Mouse (Mus musculus): Measurements from ENCODE around the gene Cds1.
"Not testable (repeated sequence)": the region's sequence is repeated elsewhere in the genome, so short reads cannot be mapped to it uniquely, and the experiment has no call there.

The Cds1 gene

DNA sequence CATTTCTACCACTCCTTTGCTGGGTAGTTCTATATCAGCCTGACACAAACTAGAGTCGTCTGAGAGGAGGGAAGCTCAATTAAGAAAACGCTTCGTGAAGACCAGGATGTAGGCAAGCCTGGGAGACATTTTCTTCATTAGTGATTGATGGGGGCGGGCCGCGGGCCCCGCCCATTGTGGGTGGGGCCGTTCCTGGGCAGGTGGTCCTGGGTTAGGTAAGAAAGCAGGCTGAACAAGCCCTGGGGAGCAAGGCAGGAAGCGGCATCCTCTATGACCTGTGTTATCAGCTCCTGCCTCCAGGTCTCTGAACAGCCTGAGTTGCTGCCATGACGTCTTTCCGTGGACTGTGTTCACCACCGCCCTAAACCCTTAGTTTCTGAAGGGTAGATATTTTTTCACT, 62.5 kb downstream of the Cds1 start:
- no peak for DNase-seq (ENCODE audit: low spot score in 2 of 2)

DNA sequence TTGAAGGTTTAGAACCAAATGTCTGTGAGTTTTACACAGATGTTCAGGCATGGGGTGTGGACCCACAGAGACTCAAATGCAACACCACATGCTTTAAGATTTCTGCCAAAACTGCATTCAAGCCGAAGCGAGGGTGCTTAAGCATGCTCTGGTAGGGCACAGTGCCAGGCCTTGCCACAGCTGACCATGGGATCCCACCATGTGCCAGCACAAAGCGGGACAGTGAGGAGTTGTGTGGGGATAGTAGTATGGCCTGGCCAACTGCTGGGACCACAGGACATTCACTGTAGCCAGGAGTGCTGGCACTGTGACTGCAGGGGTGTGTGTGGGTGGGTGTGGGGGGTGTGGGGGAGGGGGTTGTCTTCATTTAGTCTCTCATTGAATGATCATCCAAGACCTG, 64.0 kb downstream of the Cds1 start:
- DNase-seq (ENCODE audit: low spot score in 2 of 2) = no peak

DNA sequence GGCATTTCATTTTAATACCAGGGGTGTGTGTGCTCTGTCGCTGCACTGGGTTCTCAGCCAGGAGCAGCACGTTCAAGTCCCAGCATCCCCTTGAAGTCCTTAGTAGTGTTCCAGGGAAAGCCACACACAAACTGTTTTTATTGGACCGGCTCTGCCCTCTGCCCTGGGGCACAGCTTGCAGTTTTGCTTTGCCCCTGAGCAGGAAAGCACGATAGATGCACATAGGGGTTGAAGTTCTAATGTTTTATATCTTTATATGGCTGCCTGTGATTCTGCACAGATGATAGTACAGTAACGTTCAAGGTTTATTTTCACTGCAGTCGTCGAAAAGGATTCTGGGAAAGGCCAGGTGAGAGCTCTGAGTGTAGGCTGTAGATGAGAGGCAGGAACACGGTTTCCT, 65.2 kb downstream of the Cds1 start:
- no peak for DNase-seq (ENCODE audit: low spot score in 2 of 2)

DNA sequence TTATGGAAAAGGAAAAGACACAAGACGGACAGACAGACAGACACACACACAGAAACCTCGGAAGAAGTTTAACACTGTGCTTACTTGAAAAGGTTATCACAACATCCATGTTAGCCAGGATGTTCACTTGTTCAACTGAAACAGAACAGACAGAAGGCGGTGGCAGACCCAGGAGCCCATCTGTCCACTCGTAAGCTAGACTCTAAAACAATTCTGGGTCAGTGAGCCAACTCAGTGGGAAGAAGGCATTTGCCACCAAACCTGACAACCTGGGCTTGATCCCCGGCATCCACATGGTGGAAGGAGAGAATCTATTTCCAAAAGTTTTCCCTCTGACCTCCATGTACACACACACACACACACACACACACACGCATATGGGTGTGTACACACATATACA, 67.1 kb downstream of the Cds1 start:
- DNase-seq (ENCODE audit: low spot score in 2 of 2) = no peak

DNA sequence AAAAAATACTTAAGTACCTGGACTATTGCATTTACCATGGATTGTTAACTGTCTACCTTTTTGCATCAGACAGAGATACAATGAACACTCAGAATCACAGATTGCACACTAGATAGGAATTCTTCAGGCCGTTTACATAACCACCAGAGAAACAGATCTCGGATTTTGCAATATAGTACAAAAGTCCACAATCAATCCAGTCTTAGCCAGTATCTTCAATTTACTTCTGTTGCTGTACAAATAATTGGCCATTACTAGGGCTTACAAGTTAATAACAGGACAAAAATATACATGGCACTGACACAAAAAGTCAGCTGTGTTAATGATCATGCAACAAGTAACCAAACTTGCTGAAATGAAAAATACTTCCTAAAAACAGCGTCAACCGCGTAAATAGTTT, 68.1 kb downstream of the Cds1 start:
- DNase-seq (ENCODE audit: low spot score in 2 of 2) = no peak

DNA sequence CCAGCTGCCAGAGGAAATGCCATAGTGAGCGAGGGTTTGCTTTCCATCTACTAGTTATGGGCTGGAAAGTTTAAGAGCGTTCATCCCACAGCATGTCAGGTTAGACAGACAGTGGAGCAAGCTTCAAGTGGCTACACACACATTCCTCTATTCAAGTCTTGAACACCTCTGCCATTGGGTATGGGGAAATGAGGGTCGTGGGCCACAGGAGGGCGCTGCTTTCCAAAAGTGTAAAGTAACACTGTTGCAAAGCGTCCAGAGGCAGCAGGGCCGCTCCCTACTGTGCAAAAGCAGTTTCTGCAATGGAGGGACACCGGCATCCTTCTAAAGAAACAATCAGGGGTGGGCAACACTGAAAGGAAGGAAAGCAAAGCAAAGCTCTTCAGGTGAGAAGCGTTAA, 68.9 kb downstream of the Cds1 start:
- DNase-seq (ENCODE audit: low spot score in 2 of 2) = no peak

DNA sequence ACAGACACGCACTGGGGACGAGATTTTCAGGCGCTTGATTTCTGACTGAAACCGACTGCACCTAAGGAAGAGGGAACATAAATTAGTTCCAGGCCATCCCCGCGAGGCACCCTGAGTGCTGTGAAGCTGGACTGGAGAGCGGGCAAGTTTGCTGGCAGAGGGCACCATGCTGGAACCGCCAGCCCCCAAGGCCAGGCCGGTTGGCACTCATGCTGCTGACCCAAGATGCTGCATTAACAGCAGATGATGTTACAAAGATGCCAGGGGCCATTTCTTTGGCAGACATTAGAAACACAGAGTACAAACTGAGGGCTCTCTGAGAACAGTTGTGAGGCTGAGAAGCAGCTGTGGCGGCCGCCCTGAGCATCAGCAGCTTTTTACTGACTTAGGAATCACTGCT, 71.3 kb downstream of the Cds1 start:
- no peak for DNase-seq (ENCODE audit: low spot score in 2 of 2)

DNA sequence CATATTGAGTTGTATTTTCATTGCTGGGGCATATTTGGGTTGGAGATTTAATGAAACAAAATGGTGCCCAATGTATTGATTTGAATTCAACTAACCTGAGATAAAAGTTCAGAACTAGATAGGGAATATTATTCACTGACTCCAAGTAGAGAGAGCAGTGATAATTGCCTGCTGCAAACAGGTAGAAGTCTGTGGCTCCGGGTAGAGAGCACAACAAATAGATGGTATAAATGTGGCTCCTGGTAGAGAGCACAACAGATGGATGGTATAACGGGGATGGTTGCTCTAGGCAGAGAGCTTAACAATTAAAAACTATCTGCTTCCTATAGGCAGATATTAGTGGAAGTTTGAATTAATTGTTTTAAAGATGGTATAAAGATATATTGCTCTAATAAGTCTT, 72.7 kb downstream of the Cds1 start:
- DNase-seq (ENCODE audit: low spot score in 2 of 2) = not testable (repeated sequence)

DNA sequence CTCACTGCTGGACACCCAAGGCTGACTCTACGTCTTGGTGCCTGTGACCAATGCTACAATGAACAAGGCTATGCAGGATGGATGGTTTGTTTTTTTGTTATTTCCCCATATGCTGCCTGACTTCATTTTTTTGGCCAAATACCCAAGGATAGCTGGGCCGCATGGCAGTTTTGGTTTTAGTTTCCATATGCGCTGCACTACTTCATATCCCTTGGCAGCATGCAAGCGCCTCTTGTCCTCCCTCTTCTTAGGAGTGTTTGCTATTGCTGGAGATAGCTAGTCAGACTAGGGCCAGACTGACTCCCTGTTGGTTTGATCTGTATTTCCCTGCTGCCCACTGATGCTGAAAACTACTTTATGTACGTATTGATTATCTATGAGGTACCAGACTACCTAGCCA, 75.5 kb downstream of the Cds1 start:
- DNase-seq (ENCODE audit: low spot score in 2 of 2) = no peak

DNA sequence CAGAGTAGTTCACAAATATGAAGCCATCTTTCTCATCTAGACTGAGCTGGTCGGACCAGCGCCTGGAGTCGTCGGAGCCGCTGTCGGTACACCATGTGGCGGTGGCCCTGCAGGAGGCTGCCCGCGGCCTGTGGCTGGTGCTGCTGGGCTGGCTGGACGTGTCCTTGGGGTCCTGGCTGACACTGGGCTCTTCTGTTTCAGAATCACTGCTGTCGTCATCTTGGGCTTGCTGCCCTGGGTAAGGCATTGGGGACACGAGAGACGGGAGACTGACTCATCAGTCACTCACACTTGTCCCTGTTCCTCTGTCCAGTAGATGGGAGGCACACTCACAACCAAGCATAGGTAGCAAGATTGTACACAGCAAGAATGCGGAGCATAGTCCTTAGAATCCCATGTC, 80.1 kb downstream of the Cds1 start:
- DNase-seq (ENCODE audit: low spot score in 2 of 2) = no peak

DNA sequence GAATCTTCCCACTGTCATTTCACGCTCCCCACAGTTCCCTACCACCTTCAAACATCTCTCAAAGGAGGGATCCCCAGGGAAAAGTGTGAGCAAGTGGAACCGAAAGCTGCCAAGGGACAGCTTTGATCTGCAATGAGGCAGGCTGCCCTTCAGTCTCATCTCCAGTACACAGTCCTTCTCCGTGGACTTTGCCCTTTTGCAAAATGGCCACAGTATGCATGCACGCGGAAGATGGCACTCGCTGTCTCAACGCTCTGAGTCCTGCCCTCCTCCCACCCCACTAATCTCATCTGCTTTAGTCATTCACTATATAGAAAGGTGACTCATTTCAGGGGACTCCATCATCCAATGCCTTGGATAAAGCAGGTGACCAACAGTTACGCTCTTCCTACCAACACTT, 81.0 kb downstream of the Cds1 start:
- no peak for DNase-seq (ENCODE audit: low spot score in 2 of 2)

DNA sequence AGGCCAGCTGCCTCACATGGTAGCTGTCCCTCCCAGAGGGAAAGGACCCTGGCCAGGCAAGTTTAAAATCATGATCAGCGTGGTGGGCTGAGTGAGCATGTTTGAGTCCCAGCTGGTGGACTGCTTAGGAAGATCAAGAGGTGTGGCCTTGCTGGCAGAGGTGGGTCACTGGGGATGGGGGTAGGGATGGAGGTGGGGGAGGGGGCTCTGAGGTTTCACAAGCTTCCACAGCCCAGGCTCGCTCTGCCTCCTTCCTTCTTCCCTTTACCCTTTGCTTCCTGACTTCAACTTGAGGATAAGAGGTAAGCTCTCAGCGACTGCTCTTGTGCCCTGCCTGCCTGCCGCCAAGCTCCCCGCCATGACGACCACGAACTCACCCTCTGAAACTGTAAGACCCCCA, 82.4 kb downstream of the Cds1 start:
- no peak for DNase-seq (ENCODE audit: low spot score in 2 of 2)

DNA sequence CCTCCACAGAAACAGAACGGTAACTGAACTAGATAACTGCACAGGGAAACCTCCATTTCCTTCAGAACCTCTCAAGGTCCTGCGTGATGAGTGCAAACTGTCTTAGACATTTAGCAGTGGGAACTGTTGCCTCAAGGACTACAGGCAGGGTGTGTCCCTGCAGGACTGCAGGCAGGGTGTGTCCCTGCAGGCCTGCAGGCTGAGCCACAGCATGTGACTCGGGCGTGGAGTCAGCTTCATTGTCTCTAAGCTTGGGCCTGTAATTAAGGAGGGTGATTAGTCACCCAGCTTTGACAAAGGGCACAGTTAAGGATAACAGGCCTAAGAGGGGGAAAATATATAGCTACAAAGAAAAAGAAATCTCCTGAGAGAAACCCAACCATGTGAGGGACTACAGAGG, 82.8 kb downstream of the Cds1 start:
- no peak for DNase-seq (ENCODE audit: low spot score in 2 of 2)

DNA sequence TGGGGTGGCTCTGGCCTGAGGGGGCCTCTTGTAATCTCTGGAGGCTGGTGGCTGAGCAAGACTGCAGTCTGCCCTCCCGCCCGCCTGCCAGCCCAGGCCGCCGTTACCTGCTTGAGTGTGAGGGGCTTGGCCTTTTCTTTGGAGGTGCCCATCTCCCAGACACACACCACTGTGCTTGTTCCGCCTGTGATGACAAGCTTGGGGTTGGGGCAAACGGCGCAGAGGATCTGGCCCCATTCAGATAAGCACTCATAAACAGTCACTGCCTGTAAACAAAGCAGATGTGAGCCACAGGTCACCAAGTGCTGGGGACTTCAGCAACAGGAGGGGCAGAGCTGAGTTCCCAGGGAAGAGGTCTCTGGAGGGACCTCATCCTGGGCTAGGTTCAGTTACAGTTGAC, 86.2 kb downstream of the Cds1 start:
- DNase-seq (ENCODE audit: low spot score in 2 of 2) = no peak

DNA sequence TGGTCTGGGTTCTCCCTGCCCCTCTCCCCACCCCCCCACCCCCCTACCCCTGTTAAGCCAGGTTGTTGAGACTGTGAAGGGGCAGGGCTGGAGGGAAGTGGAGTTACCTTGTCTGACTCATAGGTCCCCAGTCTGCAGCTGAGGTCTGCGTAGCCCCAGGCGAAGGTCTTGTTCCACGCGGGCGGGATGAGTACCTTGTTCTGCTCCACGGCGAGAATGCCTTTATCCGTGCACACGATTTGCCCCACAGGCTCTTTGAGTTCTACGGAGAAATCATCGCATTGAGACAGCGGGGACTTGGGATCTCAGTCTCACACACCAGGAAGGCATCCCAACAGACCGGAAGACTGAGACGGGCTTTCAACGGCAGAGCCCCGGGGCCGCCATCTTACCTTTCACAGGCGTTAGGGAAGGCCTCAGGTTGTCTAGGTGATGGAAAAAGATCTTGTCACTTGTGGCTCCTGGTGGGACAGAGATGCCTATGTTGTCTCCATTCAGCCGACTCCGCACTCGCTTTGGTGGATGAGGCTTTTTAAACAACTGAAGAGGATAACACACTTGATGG, 87.3 kb downstream of the Cds1 start:
- no peak for DNase-seq (ENCODE audit: low spot score in 2 of 2)

DNA sequence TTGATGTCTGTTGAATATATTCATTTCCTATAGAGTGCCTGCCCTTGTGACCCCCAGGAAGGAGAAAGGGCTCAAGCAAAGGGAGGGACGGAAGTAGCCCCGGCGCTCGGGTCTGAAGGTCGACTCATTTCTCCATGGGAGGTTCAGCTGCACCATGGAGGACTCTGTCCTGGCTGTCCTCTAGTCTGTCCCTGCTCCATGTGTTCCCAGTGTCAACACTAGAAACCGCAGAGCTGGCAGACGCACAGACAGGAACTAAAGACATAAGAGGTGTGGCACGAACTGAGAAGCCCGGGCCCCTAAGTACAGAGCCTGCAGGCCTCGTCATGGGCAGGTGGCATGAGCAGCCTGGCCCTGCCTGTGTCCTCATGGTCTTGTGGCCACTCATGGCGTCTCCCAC, 89.2 kb downstream of the Cds1 start:
- no peak for DNase-seq (ENCODE audit: low spot score in 2 of 2)

DNA sequence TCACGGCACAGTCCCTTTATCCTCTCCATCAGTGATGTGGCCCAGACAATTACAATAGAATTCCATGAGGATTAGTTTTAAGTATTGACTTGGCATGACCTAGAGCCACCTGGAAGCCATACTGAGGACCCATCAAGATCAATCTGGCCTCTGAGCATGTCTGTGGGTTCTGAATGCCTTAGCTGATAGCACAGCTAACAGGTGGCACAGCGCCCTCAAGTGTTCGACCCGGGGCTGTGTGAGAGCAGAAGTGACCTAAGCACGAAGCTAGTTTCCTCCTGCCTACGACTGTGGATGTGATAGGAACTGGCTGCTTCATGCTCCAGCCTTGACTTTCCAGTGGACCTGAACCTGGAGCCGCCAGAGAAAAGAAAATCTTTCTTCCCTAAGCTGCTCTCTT, 89.7 kb downstream of the Cds1 start:
- DNase-seq (ENCODE audit: low spot score in 2 of 2) = no peak

DNA sequence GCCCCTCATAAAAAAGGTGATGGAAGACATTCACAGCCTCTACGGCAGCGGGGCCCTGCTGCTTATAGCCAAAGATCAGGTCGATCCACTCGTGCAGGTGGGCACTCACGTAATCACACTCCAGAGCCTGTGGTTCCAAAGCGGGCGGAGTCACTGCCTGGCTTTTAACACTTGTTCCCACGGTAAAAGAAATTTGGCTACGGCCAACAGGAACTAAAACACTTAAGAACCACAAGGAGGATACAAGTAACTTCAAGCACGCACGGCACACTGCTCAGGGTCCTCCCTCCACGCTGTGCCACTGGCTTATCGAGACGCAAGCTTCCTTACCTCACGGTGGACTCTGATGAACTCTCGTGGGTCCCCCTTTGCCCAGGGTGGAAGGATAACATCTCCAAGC, 90.5 kb downstream of the Cds1 start:
- no peak for DNase-seq (ENCODE audit: low spot score in 2 of 2)

DNA sequence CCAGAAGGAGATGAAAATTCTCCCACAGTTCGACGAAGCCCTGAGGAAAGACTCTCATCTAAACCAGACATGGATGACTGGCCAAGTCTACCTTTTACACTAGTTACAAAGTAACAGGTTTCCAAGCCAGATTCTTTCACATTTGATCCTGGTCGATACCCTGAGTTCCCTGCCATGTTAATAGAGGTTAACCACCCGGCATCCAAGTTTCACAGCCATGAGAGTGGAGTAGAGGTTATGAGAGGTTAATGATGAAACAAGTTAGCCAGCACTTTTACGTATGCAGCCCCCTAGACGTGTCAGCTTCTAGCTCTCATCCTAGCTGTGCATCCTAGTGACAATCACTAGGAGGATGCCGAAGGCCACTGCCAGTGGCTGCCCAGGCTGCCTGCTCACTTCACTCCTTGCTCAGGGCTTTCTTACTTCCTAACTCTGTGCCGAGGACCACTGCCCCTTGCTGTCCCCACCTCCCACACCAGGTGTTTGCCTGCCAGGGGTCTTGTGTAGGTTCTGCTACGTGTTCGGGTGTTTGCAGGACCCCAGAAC, 94.0 kb downstream of the Cds1 start:
- no peak for DNase-seq (ENCODE audit: low spot score in 2 of 2)

DNA sequence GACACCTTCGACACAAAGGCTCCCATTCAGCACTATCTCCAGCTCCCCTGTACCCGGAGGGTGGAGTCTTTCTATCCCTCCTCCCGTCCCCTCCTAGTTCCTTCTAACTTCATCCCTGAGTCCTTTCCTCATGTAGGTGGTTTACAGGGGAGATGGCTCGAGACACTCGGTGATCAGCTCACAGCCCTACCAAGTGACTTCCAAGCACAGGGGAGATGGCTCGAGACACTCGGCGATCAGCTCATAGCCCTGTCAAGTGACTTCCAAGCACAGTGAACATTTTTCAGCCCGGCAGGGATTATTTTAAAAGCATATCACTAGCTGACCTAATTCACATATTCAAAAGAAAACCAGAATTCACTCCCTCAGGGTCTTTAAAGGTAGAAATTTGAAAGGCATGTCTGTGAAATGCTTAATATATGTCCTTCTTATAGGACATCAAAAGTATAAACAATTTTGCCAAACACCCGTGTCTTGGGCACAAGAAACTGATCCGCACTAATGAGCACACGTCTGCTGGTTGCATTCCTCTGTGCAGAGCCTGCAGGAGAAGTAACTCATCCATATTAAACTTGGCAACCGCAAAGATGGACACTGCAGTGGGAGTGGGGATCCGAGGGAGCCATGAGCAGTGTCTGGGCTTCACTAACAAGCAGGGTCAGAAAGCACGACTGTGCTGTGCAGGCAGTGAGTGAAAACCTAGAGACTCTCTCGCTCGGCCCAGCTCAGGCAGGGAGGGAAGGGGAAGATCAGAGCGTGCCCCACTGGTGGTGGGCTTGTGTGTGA, 97.0 kb downstream of the Cds1 start:
- no peak for DNase-seq (ENCODE audit: low spot score in 2 of 2)

DNA sequence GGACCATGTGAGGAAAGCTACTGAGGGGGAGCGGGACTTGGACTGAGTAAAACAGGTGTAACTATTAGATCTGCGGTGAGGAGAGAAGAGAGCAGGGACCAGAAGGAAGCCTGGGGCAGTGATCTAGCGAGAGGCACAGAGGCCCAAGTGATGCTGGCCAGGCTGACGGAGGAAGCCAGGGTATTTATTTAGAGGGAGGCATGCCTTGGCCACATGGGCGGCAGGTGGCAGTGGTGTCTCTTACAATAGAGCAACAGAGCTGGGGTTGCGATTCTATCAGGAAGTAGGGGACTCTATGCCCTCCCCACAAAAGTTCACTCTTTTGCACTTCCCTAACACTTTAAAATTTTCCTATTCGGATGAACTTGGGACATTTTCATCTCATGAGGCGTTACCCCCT, 97.7 kb downstream of the Cds1 start:
- no peak for DNase-seq (ENCODE audit: low spot score in 2 of 2)

DNA sequence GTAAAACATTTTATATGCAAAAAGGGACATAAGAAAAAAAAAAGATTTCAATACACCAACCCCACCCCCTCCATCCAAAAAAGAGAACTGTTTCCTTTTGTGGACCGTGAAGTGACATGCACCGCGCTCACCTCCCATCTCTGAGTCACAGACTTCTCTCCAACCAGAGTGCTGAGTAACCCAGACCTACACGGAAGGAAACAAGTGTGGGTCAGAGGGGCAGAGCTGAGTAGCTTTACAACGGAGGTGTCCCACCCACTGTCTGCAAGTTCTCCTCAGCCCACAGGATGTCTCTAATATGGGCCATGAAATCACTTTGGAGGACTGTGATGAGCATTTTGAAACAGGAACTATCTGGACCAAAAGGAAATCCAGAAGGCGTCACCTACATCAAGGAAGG, 99.0 kb downstream of the Cds1 start:
- DNase-seq (ENCODE audit: low spot score in 2 of 2) = no peak

DNA sequence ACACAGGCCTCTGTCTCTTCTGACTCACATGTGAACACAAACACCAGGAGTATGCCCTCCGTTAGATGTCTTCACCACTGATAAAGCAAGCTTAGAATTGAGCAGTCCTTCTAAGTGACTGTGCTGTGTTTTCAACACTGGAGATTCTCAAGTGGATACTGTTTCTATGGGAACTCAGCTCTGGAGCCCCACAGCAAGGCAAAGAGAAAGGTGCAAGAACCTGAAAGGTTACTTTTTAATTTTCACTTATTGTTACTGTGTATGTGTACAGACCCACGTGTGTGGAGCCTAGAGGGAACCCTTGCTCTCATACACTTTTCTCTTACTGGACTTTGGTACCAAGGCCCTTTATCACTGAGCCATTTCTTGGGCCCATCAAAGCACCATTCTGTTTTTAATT, 101.8 kb downstream of the Cds1 start:
- no peak for DNase-seq (ENCODE audit: low spot score in 2 of 2)
